Mouse (Mus musculus): ENCODE measurements at regions not wholly inside any gene's neighbourhood (a gene's known extent, or its start where the extent isn't known, plus 50 kb on each side); places are given as distances from the start of the nearest gene placed in this dataset.

DNA sequence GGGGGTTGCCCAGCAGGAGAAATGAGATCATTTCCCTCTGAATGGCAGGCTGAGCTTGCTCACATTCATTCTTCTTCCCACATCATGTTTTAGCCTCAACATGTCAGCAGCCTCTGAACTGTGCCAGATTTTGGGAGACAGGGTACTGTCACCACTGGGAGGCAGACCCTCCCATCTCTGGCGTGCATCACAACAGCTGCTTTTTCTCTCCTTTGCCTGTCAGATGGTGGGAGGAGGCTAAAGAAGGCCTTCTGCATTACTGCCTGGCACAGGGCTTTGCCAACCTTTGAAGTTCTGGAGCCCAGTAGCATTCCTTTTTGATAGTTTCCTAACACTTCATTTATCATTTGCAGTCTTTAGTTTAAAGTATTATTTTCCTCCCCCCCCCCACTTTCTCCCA, 148.0 kb upstream of the Cldn34b3 start:
- Histone ChIP-seq H3K27me3 (ENCODE audit: control insufficient read depth in 1 of 2, insufficient read depth in 2 of 2, low read length in 2 of 2) (no peaks in the 10 kb centered on the region), H3K4me1 (ENCODE audit: control insufficient read depth in 1 of 2, insufficient read depth in 2 of 2, low read length in 2 of 2) (no peaks in the 10 kb centered on the region), H3K27ac (ENCODE audit: control insufficient read depth, low read depth, low read length) (no peak overlapping the region), H3K79me2 (ENCODE audit: control insufficient read depth, insufficient read depth, low read length, poor library complexity) (no peaks in the 10 kb centered on the region), H3K36me3 (ENCODE audit: control insufficient read depth in 1 of 2, insufficient read depth in 2 of 2, low read length in 2 of 2) (no peaks in the 10 kb centered on the region), H3K4me3 (ENCODE audit: control insufficient read depth in 1 of 2, insufficient read depth in 1 of 2, low read depth in 2 of 2, low read length in 2 of 2) (no peak overlapping the region), H3K9me3 (replicated peaks; ENCODE audit: insufficient read depth, low read length) (no peaks in the 10 kb centered on the region), H3K9ac (ENCODE audit: control insufficient read depth, low read depth, low read length, poor library complexity, severe bottlenecking) (no peak overlapping the region)
- TF ChIP-seq KAT2A (conservative IDR thresholded peaks at IDR 0.05; ENCODE audit: low read depth, low read length) (no peak), JUND (IDR thresholded peaks at IDR 0.05; ENCODE audit: low read depth, low read length) (no peak), TCF12 (IDR thresholded peaks at IDR 0.05; ENCODE audit: low read depth, low read length) (no peak), NRF1 (IDR thresholded peaks at IDR 0.05; ENCODE audit: insufficient read depth, low read depth, low read length, poor library complexity, severe bottlenecking) (no peak), USF2 (IDR thresholded peaks at IDR 0.05; ENCODE audit: borderline replicate concordance in 1 of 2, insufficient read depth in 1 of 2, low read depth in 1 of 2, low read length in 2 of 2) (no peak), EP300 (IDR thresholded peaks at IDR 0.05; ENCODE audit: low read depth in 1 of 2, low read length in 2 of 2) (no peak), HCFC1 (IDR thresholded peaks at IDR 0.05; ENCODE audit: low read depth, low read length) (no peak), MXI1 (IDR thresholded peaks at IDR 0.05; ENCODE audit: low read depth, low read length) (no peak), ZKSCAN1 (IDR thresholded peaks at IDR 0.05; ENCODE audit: low read depth, low read length) (no peak), CTCF (IDR thresholded peaks at IDR 0.05 in 2 of 3, conservative IDR thresholded peaks at IDR 0.05 in 1 of 3; ENCODE audit: control insufficient read depth in 1 of 3, insufficient read depth in 1 of 3, low read depth in 2 of 3, low read length in 3 of 3, poor library complexity in 1 of 3, severe bottlenecking in 1 of 3) (no peak), GABPA (IDR thresholded peaks at IDR 0.05; ENCODE audit: low read depth, low read length) (no peak), ZMIZ1 (IDR thresholded peaks at IDR 0.05; ENCODE audit: low read depth, low read length) (no peak), ZNF384 (IDR thresholded peaks at IDR 0.05; ENCODE audit: low read depth, low read length) (no peak)
- DNase-seq (ENCODE audit: low read depth, low spot score), result no peak

DNA sequence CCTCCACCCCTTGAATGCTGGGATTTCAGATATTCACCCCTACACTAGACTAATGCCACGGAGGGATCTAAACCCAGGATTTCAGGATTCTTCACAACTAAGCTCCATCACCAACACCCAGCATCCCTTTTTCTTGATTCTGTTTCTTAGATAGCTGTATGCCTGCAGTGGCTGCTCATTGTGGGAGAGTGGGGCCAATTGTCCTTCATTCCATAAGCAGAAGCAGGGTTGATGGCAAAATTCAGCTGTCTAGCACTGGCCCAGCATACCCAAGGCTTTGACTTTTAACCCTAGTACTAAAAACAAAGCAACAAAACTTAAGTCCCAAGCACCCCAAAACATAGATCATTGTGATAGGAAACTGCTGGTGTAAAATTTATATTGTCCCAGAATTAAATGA, 147.5 kb upstream of the Cldn34b3 start:
- H3K9me3 ChIP-seq (replicated peaks; ENCODE audit: insufficient read depth, low read length), result no peaks in the 10 kb centered on the region
- H3K4me1 ChIP-seq (ENCODE audit: control insufficient read depth in 1 of 2, insufficient read depth in 2 of 2, low read length in 2 of 2), result no peaks in the 10 kb centered on the region
- H3K27me3 ChIP-seq (ENCODE audit: control insufficient read depth in 1 of 2, insufficient read depth in 2 of 2, low read length in 2 of 2), result no peaks in the 10 kb centered on the region
- H3K9ac ChIP-seq (ENCODE audit: control insufficient read depth, low read depth, low read length, poor library complexity, severe bottlenecking), result no peak overlapping the region
- H3K27ac ChIP-seq (ENCODE audit: control insufficient read depth, low read depth, low read length), result no peak overlapping the region
- no peaks in the 10 kb centered on the region for H3K36me3 ChIP-seq (ENCODE audit: control insufficient read depth in 1 of 2, insufficient read depth in 2 of 2, low read length in 2 of 2)
- DNase-seq (ENCODE audit: low read depth, low spot score), result no peak
- no peak overlapping the region for H3K4me3 ChIP-seq (ENCODE audit: control insufficient read depth in 1 of 2, insufficient read depth in 1 of 2, low read depth in 2 of 2, low read length in 2 of 2)
- no peaks in the 10 kb centered on the region for H3K79me2 ChIP-seq (ENCODE audit: control insufficient read depth, insufficient read depth, low read length, poor library complexity)
- TF ChIP-seq ETS1 (IDR thresholded peaks at IDR 0.05; ENCODE audit: low read depth, low read length) (no peak), ZC3H11A (IDR thresholded peaks at IDR 0.05; ENCODE audit: low read depth, low read length) (no peak), MXI1 (IDR thresholded peaks at IDR 0.05; ENCODE audit: low read depth, low read length) (no peak), POLR2AphosphoS2 (IDR thresholded peaks at IDR 0.05; ENCODE audit: low read length) (no peak), E2F4 (IDR thresholded peaks at IDR 0.05; ENCODE audit: borderline replicate concordance, low read depth, low read length) (no peak), HCFC1 (IDR thresholded peaks at IDR 0.05; ENCODE audit: low read depth, low read length) (no peak), RAD21 (IDR thresholded peaks at IDR 0.05; ENCODE audit: low read depth, low read length) (no peak), GABPA (IDR thresholded peaks at IDR 0.05; ENCODE audit: low read depth, low read length) (no peak), RCOR1 (IDR thresholded peaks at IDR 0.05; ENCODE audit: low read depth, low read length) (no peak), SMC3 (IDR thresholded peaks at IDR 0.05; ENCODE audit: low read depth, low read length) (no peak), CHD1 (IDR thresholded peaks at IDR 0.05; ENCODE audit: low read depth, low read length) (no peak), TCF12 (IDR thresholded peaks at IDR 0.05; ENCODE audit: low read depth, low read length) (no peak), UBTF (IDR thresholded peaks at IDR 0.05; ENCODE audit: borderline replicate concordance, insufficient read depth, low read depth, low read length) (no peak), CTCF (IDR thresholded peaks at IDR 0.05 in 2 of 3, conservative IDR thresholded peaks at IDR 0.05 in 1 of 3; ENCODE audit: control insufficient read depth in 1 of 3, insufficient read depth in 1 of 3, low read depth in 2 of 3, low read length in 3 of 3, poor library complexity in 1 of 3, severe bottlenecking in 1 of 3) (no peak), ELF1 (IDR thresholded peaks at IDR 0.05; ENCODE audit: low read depth, low read length) (no peak), POLR2AphosphoS5 (IDR thresholded peaks at IDR 0.05; ENCODE audit: borderline replicate concordance, low read depth, low read length) (no peak), MAZ (IDR thresholded peaks at IDR 0.05; ENCODE audit: low read depth, low read length) (no peak), POLR2A (IDR thresholded peaks at IDR 0.05; ENCODE audit: control insufficient read depth in 1 of 2, insufficient read depth in 1 of 2, low read depth in 1 of 2, low read length in 2 of 2, poor library complexity in 1 of 2) (no peak)
